Mouse (Mus musculus) gastrocnemius, postnatal 14 days (tissue): ENCODE data around the gene Gm36028. TPM values are rescaled to one million over a fixed set of nuclear protein-coding genes. Genes with fewer than 3 reads are reported as not detected.

Experiments used
- DNase-seq: peaks from one replicate; pipeline ENCODE4 v3.0.0; 2021; ENCODE audit warnings: mixed read lengths
- intact Hi-C: fragments of 180-260 bp; cut with DNase I; formaldehyde crosslinking; loops from one replicate; pipeline ENCODE4 v1.15.1; 2025; ENCODE audit warnings: low total_unique reads
- total RNA-seq, 2 experiments: library from RNA; stranded (reverse); gene quantifications; 2 replicates each; pipeline ENCODE4 v1.2.3; 2021

Gm36028 gene
- total RNA-seq, 2 experiments from 2014 or later, result not detected

DNA sequence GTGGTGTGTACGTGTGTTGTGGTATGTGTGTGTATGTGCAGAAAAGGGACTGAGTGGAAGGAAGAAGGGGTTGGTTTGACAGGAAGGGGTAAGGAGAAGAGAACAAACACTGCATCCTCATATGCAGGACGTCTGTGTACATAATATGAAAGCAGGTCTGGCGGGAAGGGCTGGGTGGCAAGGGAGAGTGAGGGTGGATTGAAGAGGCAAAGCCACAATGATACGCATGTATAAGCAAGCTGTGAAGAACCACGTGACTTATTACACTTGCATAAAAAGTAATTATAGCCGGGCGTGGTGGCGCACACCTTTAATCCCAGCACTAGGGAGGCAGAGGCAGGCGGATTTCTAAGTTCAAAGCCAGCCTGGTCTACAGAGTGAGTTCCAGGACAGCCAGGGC is 4.9 kb upstream of the Gm36028 start:
- intact Hi-C loops, result no loop called here
- DNase-seq, result no peak

DNA sequence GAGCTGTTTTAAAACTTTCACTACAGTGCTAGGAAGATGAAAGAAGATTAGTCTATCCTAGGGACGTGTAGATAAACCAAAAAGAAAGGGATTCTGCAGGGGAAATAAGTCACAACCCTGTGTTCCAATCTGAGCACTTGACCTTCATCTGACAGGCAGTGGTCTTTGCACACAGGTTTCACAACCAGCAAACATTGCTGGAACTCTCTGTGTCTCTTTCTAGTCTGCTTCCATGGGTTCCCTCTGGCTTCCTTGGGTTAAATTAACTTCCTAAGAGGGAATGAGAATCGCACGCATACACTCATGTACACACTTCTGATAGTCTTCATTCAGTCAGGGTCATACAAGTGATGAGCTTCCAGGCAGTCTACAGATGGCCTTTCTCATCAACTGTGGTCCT is 2.9 kb upstream of the Gm36028 start:
- intact Hi-C loops, result no loop called here
- no peak for DNase-seq

DNA sequence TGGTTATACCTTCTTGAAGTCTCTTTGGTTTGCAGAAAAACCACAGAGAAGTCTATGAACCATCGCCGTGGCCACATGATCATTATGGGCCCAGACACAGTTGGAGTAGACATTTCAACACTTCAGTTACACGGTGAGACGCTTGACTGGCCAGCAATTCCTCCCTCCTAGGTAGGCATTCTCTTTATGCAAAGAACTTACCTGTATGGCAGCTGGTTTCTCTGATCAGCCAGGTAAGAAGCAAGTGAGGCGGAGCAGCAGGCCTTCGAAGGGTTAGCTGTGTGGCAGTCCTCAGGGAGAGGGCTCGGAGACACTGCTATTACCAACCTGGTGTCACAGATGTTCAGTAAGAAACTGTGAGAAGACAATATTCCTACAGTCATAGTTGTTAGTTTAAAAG is 733 bp downstream of the Gm36028 start:
- DNase-seq, result no peak
- intact Hi-C loops, result no loop called here

GRCm38 (mm10) chr16:37857495-37857894 is 3.5 kb downstream of the Gm36028 start:
- intact Hi-C loops, result no loop called here
- no peak for DNase-seq

DNA sequence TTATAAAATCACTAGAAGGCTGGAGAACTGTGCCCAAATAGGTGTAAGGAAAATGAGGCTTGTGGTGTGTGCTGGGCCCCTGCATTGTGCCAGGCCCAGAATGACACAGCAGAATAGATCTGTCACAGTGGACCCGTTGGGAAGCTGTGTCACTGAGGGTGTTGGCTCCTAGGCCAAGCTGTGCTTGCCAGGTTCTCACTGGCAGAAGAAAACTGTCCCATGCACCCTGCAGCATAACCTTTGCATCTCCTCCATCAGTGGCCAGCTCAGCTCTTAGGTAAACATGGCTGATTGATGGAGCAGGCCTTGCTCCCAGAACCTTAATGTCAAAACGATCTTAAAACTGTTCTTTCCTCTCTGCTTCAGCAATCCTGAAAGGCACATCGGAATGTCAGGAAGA is 4.6 kb downstream of the Gm36028 start:
- intact Hi-C loops, result no loop called here
- DNase-seq, result no peak

DNA sequence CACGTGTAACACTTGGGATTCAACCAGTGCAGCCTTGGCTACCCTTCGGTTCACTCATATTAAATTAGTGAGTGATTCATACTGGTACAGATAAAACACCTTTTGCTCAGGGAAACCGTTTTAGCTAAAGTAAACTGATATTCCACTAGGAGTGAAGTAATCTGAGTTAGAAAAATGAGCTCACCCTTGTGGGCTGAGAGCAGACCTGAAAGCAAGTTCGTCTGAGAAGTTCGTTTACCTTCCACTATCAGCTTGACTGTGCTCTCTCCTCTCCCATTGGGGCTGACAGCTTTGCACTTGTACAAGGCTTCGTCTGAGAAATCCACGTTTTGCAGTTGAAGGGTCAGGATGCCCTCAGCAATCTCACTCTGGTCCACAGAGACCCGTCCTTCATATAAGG is 5.4 kb downstream of the Gm36028 start:
- DNase-seq, result no peak
- intact Hi-C loops, result no loop called here

- intact Hi-C loops, result no loop called here
- no peak for DNase-seq
Measured at GRCm38 (mm10) chr16:37854593-37854992, 6.4 kb downstream of the Gm36028 start.

- intact Hi-C loops, result no loop called here
- no peak for DNase-seq
Measured at GRCm38 (mm10) chr16:37854054-37854453, 6.9 kb downstream of the Gm36028 start.

DNA sequence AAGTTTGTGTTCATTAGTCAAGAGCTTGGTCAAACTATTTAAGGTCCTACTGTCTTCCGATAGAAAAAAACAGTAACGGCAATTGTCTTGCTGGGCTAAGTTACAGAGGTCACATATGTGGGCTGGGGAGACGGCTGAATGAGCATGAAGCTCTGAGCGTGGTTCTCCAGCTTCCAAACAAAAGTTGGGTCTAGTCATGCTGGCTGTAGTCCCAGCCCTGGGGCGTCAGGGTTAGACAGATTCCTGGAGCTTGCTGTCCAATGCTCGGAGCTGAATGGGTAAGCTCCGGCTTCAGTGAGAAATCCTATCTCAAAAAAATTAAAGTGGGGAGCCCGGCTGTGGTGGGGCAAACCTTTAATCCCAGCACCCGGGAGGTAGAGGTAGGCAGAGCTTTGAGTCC is 7.7 kb downstream of the Gm36028 start:
- peak; percentile 17 for DNase-seq
- intact Hi-C loops, result no loop called here

DNA sequence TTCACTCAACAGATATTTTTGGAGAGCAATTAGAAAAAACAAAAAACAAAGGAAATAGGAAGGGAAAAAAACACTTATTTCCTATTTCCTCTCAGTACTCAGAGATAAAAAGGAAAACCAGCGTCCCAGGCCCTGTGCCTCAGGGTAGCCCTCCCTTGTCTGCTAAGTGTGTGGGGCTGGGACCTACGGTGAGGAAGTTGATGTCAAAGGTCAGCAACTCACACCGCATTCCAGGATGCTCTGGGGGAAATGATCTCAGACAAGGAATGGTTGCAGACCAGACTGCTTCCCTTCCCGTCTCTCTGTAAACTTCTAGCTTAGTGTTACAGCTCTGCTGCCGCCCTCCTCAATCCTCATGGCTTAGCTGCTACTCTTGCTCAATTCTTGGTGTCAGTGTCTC is 9.6 kb downstream of the Gm36028 start:
- intact Hi-C loops, result no loop called here
- no peak for DNase-seq

DNA sequence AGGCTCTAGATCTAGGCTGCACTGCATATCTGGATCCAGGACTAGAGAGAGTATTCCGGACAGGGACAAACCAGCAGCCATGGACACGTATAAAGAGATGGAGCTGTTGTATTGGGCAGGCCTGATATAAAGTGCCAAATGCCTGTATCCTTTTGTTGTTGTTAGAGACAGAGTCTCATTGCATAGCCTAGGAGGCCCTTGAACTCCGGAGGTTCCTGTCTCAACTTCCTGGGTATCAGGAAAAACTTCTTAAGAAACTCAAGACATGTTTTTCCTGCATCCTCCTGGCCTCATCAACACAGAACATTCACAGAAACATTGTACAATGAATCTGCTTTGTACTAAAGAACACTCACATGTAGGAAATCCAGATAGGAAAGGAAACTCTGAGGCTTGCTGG is 13.9 kb downstream of the Gm36028 start:
- intact Hi-C loops, result no loop called here

GRCm38 (mm10) chr16:37845202-37845925 is 15.6 kb downstream of the Gm36028 start:
- DNase-seq, result no peak
- intact Hi-C loops, result no loop called here

More for the DNA sequence above, 13.9 kb downstream of the Gm36028 start:
- DNase-seq, result no peak

- intact Hi-C loops, result no loop called here
- no peak for DNase-seq
Measured at GRCm38 (mm10) chr16:37843740-37844139, 17.2 kb downstream of the Gm36028 start.

- intact Hi-C loops, result no loop called here
- no peak for DNase-seq
Measured at GRCm38 (mm10) chr16:37842439-37842838, 18.5 kb downstream of the Gm36028 start.

- no peak for DNase-seq
- intact Hi-C loops, result no loop called here
Measured at GRCm38 (mm10) chr16:37837571-37837970, 23.4 kb downstream of the Gm36028 start.

- DNase-seq, result no peak
- intact Hi-C loops, result no loop called here
Measured at GRCm38 (mm10) chr16:37831041-37831440, 29.9 kb downstream of the Gm36028 start.

DNA sequence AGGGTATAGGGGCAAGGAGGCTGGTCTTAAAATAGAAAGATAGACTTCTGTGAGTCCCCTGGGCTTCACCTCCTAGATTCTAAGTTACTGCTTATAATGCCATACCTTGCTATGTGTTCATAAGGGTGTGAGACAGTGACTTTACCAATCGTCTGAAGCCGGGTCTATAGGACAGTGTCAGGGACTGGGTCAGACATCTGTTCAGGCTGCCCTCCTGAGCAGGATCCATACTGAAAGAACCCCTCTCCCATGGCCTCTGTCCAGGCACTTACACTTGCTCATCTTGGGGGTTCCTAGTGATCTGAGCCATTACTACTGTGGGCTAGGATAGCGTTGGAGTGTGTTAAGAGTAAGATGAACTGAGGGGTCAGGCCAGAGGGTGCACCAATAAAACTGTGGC is 34.7 kb downstream of the Gm36028 start:
- DNase-seq, result no peak
- intact Hi-C loops, result no loop called here

GRCm38 (mm10) chr16:37824778-37825505 is 36.0 kb downstream of the Gm36028 start:
- DNase-seq, result no peak
- intact Hi-C loops, result no loop called here

GRCm38 (mm10) chr16:37823949-37824348 is 37.0 kb downstream of the Gm36028 start:
- DNase-seq, result no peak
- intact Hi-C loops, result no loop called here

GRCm38 (mm10) chr16:37817986-37818385 is 43.0 kb downstream of the Gm36028 start:
- intact Hi-C loops, result loop anchor here (2.0 to 5.0 kb wide), 2 partner anchors 131 kb away; no protein-coding TSS in a partner anchor
- no peak for DNase-seq

DNA sequence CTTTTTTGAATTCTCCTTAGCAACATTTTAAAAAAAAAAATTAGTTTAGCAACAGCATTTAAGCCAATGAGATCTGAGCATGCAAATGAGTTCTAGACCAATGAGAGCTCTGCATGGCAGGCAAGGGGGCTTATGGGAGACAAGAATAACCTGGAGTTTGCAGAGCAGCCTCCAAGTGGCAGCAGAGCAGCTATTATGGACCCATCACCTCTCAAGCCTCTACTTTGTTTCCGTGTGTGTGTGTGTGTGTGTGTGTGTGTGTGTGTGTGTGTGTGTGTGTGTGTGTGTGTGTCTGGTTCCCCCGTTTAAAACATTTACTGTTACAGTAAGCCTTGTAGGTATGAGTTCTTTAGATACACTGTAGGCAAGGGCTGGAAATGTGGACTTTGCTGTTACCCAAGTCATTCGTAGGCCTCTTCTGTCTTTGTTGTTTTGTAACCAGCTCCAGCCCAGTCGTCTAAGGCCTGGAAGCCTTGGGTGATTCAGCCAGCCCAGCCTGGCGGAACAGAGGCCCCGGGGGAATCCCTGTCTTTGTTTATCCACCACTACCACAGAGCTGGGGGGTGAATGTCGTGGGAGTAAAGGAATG is 46.5 kb downstream of the Gm36028 start:
- peak; percentile 66 for DNase-seq
- intact Hi-C loops, result no loop called here
